Mouse (Mus musculus) megakaryocyte, embryonic 14.5 days (primary cell): ENCODE measurements around the gene Kdm5b.

Source experiments
- FLI1 ChIP-seq: IDR thresholded peaks from 2 replicates; pipeline ENCODE4 v1.6.1; 2012; ENCODE audit warnings: low read length, inconsistent platforms, mixed read lengths
- GATA1 ChIP-seq: IDR thresholded peaks from 3 replicates; pipeline ENCODE4 v1.6.1; 2012; ENCODE audit warnings: mixed read lengths, low read length, inconsistent platforms, borderline replicate concordance

GRCm38 (mm10) chr1:134658841-134659240 lies 98.9 kb downstream of the Kdm5b start:
- TF ChIP-seq GATA1 (no peak), FLI1 (no peak)
